In the genomic region with DNA sequence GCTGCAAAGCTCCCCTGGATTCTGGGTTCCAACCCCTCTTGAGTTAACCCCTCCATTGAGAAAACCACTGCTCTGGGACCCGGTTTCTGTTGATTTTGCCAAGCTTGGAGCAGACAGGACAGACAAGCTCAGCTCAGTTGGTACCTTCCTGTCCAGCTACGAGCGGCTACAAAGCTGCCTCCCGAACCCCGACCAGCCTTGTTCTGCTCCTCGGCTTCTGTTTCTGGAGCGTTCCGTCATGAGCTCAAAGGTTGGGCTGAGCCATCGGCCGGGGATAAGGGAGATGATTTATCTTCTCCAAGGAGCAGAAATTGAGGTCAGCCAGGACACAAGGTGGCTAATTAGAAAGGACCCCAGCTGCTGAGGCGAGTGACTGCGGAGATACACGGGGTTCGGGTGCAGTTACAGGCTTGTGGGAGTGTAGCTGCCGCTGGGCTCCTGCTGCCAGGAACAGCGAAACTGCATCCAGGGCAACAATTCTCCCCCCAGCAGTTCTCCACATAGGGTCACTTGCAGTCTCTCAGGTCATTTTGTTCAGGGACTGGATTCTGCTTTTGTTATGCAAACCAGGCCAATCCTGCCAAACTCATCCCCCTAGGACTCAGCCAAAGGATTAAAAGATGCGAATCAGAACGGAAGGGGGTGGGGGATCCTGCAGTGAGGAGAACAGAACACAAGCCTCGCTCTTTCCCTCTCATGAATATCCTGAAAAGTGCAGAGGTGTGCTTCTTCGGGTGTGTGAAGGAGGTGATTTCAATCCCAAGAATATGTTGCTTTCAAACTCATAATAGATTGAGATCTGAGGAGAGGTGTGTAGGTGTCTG, we compare ENCODE assay signal across 10 mouse cellular contexts. TPM values are rescaled to one million over a fixed set of nuclear protein-coding genes. Genes with fewer than 3 reads are reported as not detected.
A peak's percentile ranks its signal among the peaks of the same experiment; 100 is the strongest.
DNase-seq lines count a peak whose midpoint lies in the region; ATAC-seq and TF ChIP-seq lines count a peak whose summit lies in the region.
"Had no signal": no experiment of that assay in that cellular context is flagged by ENCODE, and none has a peak within 500 bp of the region (broad histone marks: within the 10 kb centered on the region; RNA-seq: fewer than 3 reads in every experiment).

No protein-coding gene starts in this region.

- no peak for TF ChIP-seq CTCF in lung, adult 2 months (IDR thresholded peaks at IDR 0.05; ENCODE audit: insufficient read depth, low read length)

- no peaks in the 10 kb centered on the region for H3K36me3 ChIP-seq in limb, embryonic 14.5 days (ENCODE audit: control insufficient read depth, insufficient read depth, low read length)
- H3K36me3 ChIP-seq: lung, embryonic 15.5 days had no signal

- peak overlapping the region; percentile 15 for H3K4me3 ChIP-seq in limb, embryonic 14.5 days (replicated peaks; ENCODE audit: low read length)
- no peak overlapping the region for H3K4me3 ChIP-seq in lung, adult 2 months (replicated peaks; ENCODE audit: extremely low read depth, low read depth, low read length)
- H3K4me3 ChIP-seq: lung, embryonic 15.5 days had no signal

- H3K4me2 ChIP-seq in limb, embryonic 14.5 days (replicated peaks; ENCODE audit: low read depth, low read length, severe bottlenecking) = peak overlapping the region; percentile 34
- H3K4me2 ChIP-seq: lung, embryonic 15.5 days had no signal

- H3K9ac ChIP-seq in limb, embryonic 14.5 days (ENCODE audit: low read depth, low read length, severe bottlenecking) = no peak overlapping the region
- H3K9ac ChIP-seq: lung, embryonic 15.5 days had no signal

- H3K4me1 ChIP-seq in limb, embryonic 14.5 days (ENCODE audit: control insufficient read depth, insufficient read depth, low read length) = no peaks in the 10 kb centered on the region
- no peaks in the 10 kb centered on the region for H3K4me1 ChIP-seq in lung, adult 2 months (ENCODE audit: control insufficient read depth, insufficient read depth, low read length)
- H3K4me1 ChIP-seq: lung, embryonic 15.5 days had no signal

- TF ChIP-seq POLR2A in limb, embryonic 14.5 days (IDR thresholded peaks at IDR 0.05; ENCODE audit: borderline replicate concordance, extremely low read depth, insufficient read depth, insufficient read length) = no peak
- no peak for TF ChIP-seq POLR2A in lung, adult 2 months (IDR thresholded peaks at IDR 0.05; ENCODE audit: borderline replicate concordance, extremely low read depth, low read depth, low read length)

- peak; percentile 13 to 15 for DNase-seq in cerebellum, postnatal 25 days
- DNase-seq in cerebellum, postnatal 4 days (ENCODE audit: low spot score in 2 of 2) = no peak
- DNase-seq in right cerebral cortex, postnatal 25 days = peak; percentile 14
- DNase-seq in right cerebral cortex, postnatal 4 days = no peak
- no peak for DNase-seq in limb, embryonic 14.5 days (ENCODE audit: low spot score)
- DNase-seq in spleen, postnatal 14 days (ENCODE audit: low spot score in 2 of 2) = no peak
- no peak for DNase-seq in lung, adult 2 months

- H3K27ac ChIP-seq in limb, embryonic 14.5 days (replicated peaks; ENCODE audit: low read depth, low read length) = no peak overlapping the region
- H3K27ac ChIP-seq: lung, embryonic 15.5 days had no signal

- H3K27me3 ChIP-seq in limb, embryonic 14.5 days (ENCODE audit: control insufficient read depth, insufficient read depth, low read length) = peaks cover 21% of the 10 kb centered on the region

- ATAC-seq in limb, embryonic 14.5 days (ENCODE audit: low FRiP score, low read depth) = no peak
- ATAC-seq in inflammation-experienced regulatory T-cells, adult 6 months = no peak

- no peaks in the 10 kb centered on the region for H3K9me3 ChIP-seq in limb, embryonic 14.5 days (ENCODE audit: control insufficient read depth, low read length)
- H3K9me3 ChIP-seq: lung, embryonic 15.5 days had no signal

- 4% methylated on average over 20 of the region's 20 CpGs for WGBS in limb, embryonic 14.5 days
- WGBS in lung, adult 2 months = 6% methylated on average over 20 of the region's 20 CpGs

RNA-seq across cellular contexts. Expression of a gene that starts 50.0 kb away (rescaled TPM):
- 0.58 and 0.60 TPM in 2 replicates for polyA plus RNA-seq in limb, embryonic 14.5 days (2012; rRNA removed)
- polyA plus RNA-seq in limb, embryonic 14.5 days (2014; fragmentation: Nextera tagmentation; extraction: Ambion mirVana) = 0.33 and 0.43 TPM in 2 replicates
- not detected for polyA plus RNA-seq in inflammation-experienced regulatory T-cells, adult 6 months (2017; shearing (Covaris generic))
- polyA plus RNA-seq in lung, adult 2 months (2012; rRNA removed) = 5.3 and 5.5 TPM in 2 replicates
- polyA plus RNA-seq: spleen, adult 2 months had no signal

Comparison
In these comparisons a context has a peak if more than half of its experiments do, and no peak if none do; other contexts are left out.
1. DNase-seq: peak in cerebellum, postnatal 25 days (2 of 2) and right cerebral cortex, postnatal 25 days (single experiment); none in cerebellum, postnatal 4 days (0 of 2), right cerebral cortex, postnatal 4 days (single experiment), limb, embryonic 14.5 days (single experiment), spleen, postnatal 14 days (0 of 2) and lung, adult 2 months (single experiment).